Mouse (Mus musculus) gastrocnemius, postnatal 14 days (tissue): ENCODE measurements at regions not wholly inside any gene's neighbourhood (a gene's known extent, or its start where the extent isn't known, plus 50 kb on each side); places are given as distances from the start of the nearest gene placed in this dataset.
A peak's percentile ranks its signal among the peaks of the same experiment; 100 is the strongest.

Experiments
- DNase-seq: peaks from one replicate; pipeline ENCODE4 v3.0.0; 2021; ENCODE audit warnings: mixed read lengths
- intact Hi-C: fragments of 180-260 bp; cut with DNase I; formaldehyde crosslinking; loops from one replicate; pipeline ENCODE4 v1.15.1; 2025; ENCODE audit warnings: low total_unique reads

GRCm38 (mm10) chr4:81924120-81924519 lies 481.5 kb upstream of the Mpdz start:
- DNase-seq, result no peak
- intact Hi-C loops, result no loop called here

GRCm38 (mm10) chr4:81922876-81923275 lies 480.3 kb upstream of the Mpdz start:
- DNase-seq, result no peak
- intact Hi-C loops, result no loop called here

DNA sequence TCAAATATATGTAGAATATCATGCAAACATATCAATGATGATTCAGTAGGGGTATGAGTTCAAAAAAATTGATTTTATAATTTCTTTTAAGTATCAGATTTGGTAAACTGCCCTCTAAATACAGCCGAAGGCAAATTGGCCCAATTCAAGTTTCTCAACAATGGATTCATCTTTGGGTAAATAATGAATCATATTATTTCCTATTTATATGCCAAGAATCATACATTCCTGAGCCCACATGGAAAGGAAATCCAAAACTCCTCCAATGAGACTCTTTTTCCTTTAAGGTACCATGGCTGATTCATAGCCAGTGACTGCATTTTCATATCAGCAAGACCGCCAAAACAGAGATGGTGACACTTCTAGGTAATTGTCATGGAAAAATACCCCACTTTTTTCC lies 472.4 kb upstream of the Mpdz start:
- intact Hi-C loops, result no loop called here
- DNase-seq, result no peak

- peak; percentile 59 for DNase-seq
- intact Hi-C loops, result no loop called here
Measured at GRCm38 (mm10) chr4:81913296-81913695, 470.7 kb upstream of the Mpdz start.

- intact Hi-C loops, result no loop called here
- DNase-seq, result peak; percentile 36
Measured at GRCm38 (mm10) chr4:81912653-81913052, 470.0 kb upstream of the Mpdz start.

DNA sequence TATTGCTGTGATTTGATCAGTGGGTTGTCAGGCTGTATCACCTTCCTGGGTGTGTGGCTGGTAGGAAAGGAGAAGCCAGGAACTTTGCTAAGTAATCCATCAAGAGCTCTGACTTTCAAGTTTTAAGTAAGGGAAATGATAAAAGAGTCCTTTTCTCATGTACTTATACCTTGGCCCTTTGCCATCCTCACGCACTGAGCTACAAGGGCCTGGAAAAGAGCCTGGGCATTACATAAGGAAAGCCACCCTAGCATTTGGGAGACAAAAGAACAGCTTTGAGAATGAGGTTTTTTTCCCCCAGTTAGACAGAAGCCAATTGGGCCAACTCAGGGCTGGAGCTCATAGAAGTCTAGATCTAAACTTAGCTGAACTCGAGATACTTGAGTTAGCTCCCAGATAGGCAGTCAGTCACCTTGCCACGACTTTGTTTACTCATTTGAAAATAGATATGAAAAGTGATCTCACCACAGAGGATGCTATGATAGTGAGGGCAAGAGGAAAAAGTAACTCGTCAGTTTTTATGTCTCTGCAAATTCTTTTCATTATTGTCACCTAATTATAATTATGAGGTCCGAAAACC lies 457.4 kb upstream of the Mpdz start:
- no peak for DNase-seq
- intact Hi-C loops, result no loop called here

DNA sequence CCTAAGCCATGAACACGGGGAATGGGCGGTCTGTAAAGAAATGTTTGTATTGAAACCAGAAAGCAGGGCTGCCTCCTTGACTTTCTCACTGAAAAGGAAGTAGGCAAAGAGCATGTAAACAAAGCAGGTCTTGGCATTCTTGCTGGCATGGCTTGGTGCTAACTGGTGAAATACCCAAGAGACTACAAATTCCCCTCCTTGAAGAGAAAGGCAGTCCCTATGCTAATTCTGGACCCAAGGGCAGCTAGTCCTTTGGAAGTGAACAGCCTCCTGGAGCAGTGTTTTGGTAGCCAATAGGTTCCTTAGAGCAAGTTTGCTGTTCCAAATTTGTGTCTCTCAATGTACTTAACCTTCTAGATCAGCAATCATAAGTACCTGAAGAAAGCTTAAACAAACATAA lies 456.0 kb upstream of the Mpdz start:
- intact Hi-C loops, result no loop called here

GRCm38 (mm10) chr4:81897451-81897850 lies 454.8 kb upstream of the Mpdz start:
- intact Hi-C loops, result no loop called here
- DNase-seq, result no peak

More for the DNA sequence above, 456.0 kb upstream of the Mpdz start:
- DNase-seq, result no peak

GRCm38 (mm10) chr4:81868941-81869340 lies 426.3 kb upstream of the Mpdz start:
- no peak for DNase-seq
- intact Hi-C loops, result no loop called here

GRCm38 (mm10) chr4:81841642-81842494 lies 399.3 kb upstream of the Mpdz start:
- intact Hi-C loops, result no loop called here
- DNase-seq, result no peak

DNA sequence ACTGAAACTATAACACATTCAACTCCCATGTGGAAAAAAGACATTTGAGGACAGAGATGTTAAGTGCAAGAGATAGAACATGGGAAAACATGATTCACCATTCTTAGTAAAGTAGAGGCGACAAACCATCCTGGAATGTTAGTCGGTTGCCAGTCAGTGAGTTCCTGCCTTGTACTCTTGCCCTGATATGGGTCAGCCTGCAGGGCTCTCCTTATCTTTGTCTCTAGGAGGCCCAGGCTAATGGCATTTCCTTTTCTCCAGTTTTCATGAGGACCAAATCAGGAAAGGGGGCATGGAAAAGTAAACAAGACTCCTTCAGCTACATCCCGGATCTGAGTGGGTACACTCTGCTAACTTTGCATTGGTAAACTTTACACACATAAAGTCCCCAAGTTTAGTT lies 387.4 kb upstream of the Mpdz start:
- intact Hi-C loops, result no loop called here
- DNase-seq, result no peak

DNA sequence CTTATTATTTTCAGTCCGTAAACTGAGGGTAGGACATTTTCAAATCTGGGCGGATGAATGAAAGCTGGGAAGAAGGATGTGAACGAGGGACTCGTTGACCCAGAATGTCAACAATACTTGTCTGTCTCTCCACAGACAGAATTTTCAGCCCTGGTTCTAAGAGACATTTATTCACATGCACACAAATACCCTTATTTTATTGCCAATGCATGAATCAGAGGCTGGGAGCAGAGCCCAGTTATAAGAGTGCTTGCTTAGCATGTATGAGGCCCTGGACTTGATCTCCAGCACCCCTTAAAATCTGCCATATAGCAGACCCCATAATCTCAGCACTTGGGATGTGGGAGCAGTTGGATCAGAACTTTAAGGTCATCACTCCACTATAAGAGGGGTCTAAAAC lies 384.8 kb upstream of the Mpdz start:
- intact Hi-C loops, result no loop called here
- DNase-seq, result no peak

DNA sequence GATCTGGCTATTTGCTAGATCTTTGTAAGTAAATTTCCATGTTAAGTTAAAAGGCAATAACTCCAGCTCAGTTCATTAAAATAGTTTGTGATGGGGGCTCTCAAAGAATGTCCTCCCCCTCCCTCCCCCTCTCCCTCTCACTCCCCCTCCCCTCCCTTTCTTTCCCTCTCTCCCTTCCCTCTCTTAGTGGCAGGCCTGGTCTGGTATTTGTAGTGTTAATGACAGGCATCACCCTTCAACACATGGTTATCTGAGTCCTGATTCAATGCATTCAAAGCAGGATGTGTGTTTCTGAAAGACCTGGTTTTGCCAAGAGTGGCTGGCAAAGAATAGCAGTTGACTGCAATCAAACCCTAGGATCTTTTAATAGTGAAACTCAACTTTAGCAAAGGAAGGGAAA lies 383.4 kb upstream of the Mpdz start:
- intact Hi-C loops, result no loop called here
- DNase-seq, result no peak

DNA sequence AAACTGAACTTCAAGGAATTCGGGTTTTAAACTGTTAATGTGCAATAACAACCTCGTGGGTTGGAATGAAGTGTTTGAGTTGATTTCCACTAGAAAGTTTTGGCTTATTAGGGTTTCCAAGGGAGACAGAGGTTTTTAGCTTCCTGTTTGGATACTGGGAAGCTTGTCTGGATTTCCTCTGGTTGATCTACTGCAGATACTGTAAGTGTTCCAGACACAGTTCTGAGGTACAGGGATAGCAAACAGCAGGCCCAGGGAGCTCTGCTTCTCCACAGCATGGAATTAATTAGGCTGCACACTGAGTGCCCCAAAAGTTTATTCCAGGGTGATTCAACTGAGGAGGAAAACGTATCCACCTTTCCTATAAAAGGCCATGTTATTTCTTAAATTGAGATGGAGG lies 381.0 kb upstream of the Mpdz start:
- intact Hi-C loops, result no loop called here

GRCm38 (mm10) chr4:81789274-81789673 lies 346.7 kb upstream of the Mpdz start:
- no peak for DNase-seq
- intact Hi-C loops, result no loop called here

More for the DNA sequence above, 381.0 kb upstream of the Mpdz start:
- DNase-seq, result no peak

- intact Hi-C loops, result no loop called here
- no peak for DNase-seq
Measured at GRCm38 (mm10) chr4:81788636-81789035, 346.0 kb upstream of the Mpdz start.

- intact Hi-C loops, result no loop called here
Measured at GRCm38 (mm10) chr4:81781971-81782370, 339.4 kb upstream of the Mpdz start.

GRCm38 (mm10) chr4:81766705-81767104 lies 324.1 kb upstream of the Mpdz start:
- intact Hi-C loops, result no loop called here
- no peak for DNase-seq

More at GRCm38 (mm10) chr4:81781971-81782370, 339.4 kb upstream of the Mpdz start:
- no peak for DNase-seq

- DNase-seq, result peak; percentile 14
- intact Hi-C loops, result no loop called here
Measured at GRCm38 (mm10) chr4:81764026-81764867, 321.6 kb upstream of the Mpdz start.

DNA sequence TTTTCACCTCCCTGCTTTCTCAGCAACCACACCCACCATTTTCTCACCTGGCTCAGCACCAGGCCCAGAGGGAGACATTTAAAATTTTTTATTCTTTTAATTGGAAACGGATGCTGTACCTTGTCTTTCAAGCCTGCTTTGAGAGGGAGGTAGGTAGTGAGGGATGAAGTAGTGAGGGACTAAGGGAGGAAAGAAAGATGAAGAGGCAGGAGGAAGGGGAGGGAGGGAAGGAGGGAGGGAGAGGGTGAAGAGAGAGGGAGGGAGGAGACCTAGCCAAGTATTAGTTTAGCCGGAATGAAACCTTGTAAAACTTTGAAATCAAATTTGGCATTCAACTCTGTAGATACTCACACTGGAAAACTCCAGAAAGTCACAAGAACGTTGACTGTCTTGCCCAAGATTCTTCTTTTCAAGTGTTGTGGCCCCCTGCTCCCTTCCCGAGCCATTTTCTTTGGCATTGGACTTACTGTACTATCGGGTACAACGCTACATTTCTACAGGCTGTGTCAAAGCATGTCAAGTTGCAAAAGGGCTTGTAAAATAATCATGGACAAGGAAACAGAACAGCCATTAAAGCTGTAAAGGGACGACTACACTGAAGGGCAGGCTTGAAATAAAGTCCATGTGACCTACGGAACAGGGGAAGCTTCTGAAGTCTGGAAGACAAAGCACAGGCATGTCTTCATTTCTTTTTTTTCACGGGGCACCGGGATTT lies 320.9 kb upstream of the Mpdz start:
- intact Hi-C loops, result no loop called here
- no peak for DNase-seq
